Mouse (Mus musculus): ENCODE data around the gene Ost4. TPM values are rescaled to one million over a fixed set of nuclear protein-coding genes. Genes with fewer than 3 reads are reported as not detected.

The Ost4 gene
- polyA plus RNA-seq, 1 experiment from 2014 or later, result 329 TPM

DNA sequence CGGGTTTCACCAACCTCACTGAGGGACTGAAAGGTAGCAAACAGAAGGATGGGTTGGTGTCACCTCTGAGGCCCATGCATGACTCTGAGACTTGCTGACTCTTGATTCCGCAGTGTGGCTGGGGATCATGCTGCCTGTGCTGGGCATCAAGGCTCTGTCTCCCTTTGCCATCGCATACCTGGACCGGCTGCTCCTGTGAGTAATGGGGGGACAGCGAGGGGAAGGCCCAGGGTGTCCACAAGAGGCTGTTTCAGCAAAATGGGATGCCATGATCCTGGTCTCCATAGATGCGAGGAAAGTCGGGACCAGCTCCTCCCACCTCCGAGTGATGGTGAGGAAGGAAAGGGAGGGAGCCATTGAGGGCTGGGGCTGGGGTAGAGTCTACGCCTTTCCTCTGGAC, 35.0 kb downstream of the Ost4 start:
- Histone ChIP-seq H3K4me1 (replicated peaks) (peaks cover 24% of the 10 kb centered on the region), H3K4me3 (replicated peaks) (no peak overlapping the region), H3K4me2 (no peak overlapping the region), H3K27me3 (no peaks in the 10 kb centered on the region), H3K27ac (replicated peaks) (no peak overlapping the region), H3K9me3 (replicated peaks) (no peaks in the 10 kb centered on the region), H3K36me3 (replicated peaks) (peaks cover 66% of the 10 kb centered on the region), H3K9ac (no peak overlapping the region)
- 85% methylated on average over 9 of the region's 9 CpGs for WGBS (ENCODE audit: insufficient replicate concordance)
- no peak for ATAC-seq (ENCODE audit: insufficient read depth)

DNA sequence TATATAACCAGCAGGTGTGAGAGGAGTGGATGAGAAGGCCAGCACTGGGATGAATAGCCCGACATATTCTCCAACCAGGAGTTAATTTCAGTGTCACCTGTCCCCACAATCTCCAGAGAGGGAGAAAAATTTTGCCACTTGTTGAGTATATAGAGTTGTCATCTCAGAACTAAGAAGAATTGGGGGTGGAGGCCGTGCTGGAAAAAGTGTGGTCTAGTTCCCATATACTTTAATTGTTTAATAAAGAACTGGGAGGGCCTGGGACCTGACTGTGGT, 37.5 kb downstream of the Ost4 start:
- peak overlapping the region; percentile 72; the same call in 1 of the 2 replicates for H3K27ac ChIP-seq (replicated peaks)
- no peaks in the 10 kb centered on the region for H3K9me3 ChIP-seq (replicated peaks)
- no peak for ATAC-seq (ENCODE audit: insufficient read depth)
- H3K4me1 ChIP-seq (replicated peaks), result peaks cover 24% of the 10 kb centered on the region
- 9% methylated on average over 2 of the region's 2 CpGs for WGBS (ENCODE audit: insufficient replicate concordance)
- H3K27me3 ChIP-seq, result no peaks in the 10 kb centered on the region
- peak overlapping the region; percentile 94 for H3K9ac ChIP-seq
- H3K4me2 ChIP-seq, result peak overlapping the region; percentile 77
- peak overlapping the region; percentile 92 for H3K4me3 ChIP-seq (replicated peaks)
- H3K36me3 ChIP-seq (replicated peaks), result peaks cover 41% of the 10 kb centered on the region

DNA sequence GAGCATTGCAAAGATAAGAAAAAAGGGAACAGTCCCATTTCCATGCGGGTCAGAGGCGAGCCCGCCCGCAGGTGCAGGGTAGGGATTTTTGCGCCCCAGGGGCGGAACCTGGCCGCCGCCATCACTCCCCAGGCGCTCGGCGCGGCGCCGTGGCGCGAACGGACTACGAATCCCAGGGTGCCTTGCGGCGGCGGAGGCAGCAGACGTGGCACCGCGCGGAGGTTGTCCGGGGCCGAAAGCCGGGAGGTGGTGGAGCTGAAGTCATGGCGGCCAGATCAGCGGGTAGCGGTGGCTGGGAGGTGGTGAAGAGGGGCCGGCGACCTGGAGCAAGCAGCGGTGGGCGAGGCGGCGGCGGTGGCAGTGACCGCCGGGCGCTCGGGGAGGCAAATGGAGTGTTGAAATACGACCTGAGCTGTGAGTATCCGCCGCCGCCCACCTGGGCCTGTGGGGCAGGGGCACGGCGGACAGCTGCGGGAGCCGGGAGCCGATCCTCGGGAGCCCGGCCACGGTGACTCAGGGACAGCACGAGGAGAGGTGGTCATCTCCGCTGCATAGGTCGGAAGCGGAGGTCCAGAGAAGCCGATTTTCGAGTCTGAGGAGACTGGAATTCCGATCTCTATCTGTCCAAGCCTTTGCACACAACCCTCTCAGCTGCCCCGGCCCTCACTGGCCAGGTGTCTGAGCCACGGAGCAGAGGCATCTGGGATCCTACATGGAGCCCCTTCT, 38.0 kb downstream of the Ost4 start:
- peaks cover 24% of the 10 kb centered on the region for H3K4me1 ChIP-seq (replicated peaks)
- H3K9me3 ChIP-seq (replicated peaks), result no peaks in the 10 kb centered on the region
- H3K27ac ChIP-seq (replicated peaks), result peak overlapping the region; percentile 72
- no peaks in the 10 kb centered on the region for H3K27me3 ChIP-seq
- WGBS (ENCODE audit: insufficient replicate concordance), result under 1% methylated on average over 63 of the region's 63 CpGs
- peak; percentile 94 for ATAC-seq (ENCODE audit: insufficient read depth)
- peak overlapping the region; percentile 92 for H3K4me3 ChIP-seq (replicated peaks)
- H3K9ac ChIP-seq, result peak overlapping the region; percentile 94
- H3K36me3 ChIP-seq (replicated peaks), result peaks cover 36% of the 10 kb centered on the region
- peak overlapping the region; percentile 77 for H3K4me2 ChIP-seq

DNA sequence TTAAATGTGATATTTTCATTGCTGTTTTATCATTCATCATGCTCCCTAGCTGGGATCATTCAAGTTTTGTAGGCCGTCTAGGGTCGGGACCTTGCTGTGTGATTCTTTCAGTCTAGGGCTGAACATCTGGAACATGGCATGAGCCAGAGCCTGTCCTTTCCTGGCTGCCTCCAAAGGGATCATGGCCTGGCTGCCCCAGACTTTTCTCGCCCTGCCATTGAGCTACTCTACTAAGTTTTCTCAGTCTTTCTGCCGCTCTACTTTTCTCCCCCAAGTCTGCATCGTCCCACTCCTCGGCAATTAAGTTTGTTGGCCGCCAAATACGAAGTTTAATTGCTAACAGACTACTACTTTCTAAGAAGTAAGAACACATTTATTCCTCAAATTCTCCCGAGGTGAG, 38.6 kb downstream of the Ost4 start:
- H3K27me3 ChIP-seq, result no peaks in the 10 kb centered on the region
- H3K9ac ChIP-seq, result peak overlapping the region; percentile 94
- no peak overlapping the region; the same call in 1 of the 2 replicates for H3K27ac ChIP-seq (replicated peaks)
- no peaks in the 10 kb centered on the region for H3K9me3 ChIP-seq (replicated peaks)
- H3K4me2 ChIP-seq, result peak overlapping the region; percentile 77
- WGBS (ENCODE audit: insufficient replicate concordance), result 23% methylated on average over 9 of the region's 9 CpGs
- peak overlapping the region; percentile 92 for H3K4me3 ChIP-seq (replicated peaks)
- peaks cover 24% of the 10 kb centered on the region for H3K4me1 ChIP-seq (replicated peaks)
- peaks cover 31% of the 10 kb centered on the region for H3K36me3 ChIP-seq (replicated peaks)
- no peak for ATAC-seq (ENCODE audit: insufficient read depth)

DNA sequence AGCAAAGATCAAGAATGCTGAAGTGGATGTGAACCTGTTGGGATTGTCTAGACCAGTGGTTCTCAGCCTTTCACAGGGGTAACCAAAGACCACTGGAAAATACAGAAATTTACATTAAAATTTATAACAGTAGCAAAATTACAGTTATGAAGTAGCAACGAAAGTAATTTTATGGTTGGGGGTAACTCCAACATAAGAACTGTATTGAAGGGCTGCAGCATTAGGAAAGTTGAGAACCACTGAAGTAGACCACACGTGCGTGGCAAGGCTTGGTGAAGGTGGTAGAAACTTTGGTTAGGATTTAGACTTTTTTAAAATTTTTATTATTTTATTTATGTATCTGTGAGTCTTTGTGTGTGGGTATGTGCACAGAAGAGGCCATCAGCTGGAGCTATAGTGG, 39.9 kb downstream of the Ost4 start, which contains the start of gene Tmem214:
Tmem214 (plus strand) TSS at position 301 of the 400 bp plus-strand sequence.
- WGBS (ENCODE audit: insufficient replicate concordance), result 77% methylated on average over 3 of the region's 3 CpGs

DNA sequence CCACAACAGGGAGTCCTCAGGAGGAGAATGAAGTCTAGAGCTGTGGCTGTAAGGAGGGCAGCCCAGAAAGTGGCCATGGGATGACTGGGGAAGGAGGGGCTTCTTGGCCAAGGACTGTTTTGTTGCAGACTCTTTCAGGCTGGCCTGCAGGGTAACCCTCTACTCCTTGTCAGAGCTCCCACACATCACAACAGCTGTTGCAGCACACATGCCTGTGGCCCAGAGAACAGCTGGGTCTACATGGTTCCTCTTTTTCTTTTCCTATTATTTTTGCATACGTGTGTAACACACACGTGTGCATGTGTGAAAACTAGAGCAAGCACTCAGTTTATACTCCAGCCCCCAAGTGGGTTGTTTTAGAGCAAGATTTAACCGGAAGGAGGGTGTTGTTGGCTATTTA, 40.7 kb downstream of the Ost4 start:
- H3K27ac ChIP-seq (replicated peaks), result no peak overlapping the region
- WGBS (ENCODE audit: insufficient replicate concordance), result 36% methylated on average over 3 of the region's 3 CpGs
- ATAC-seq (ENCODE audit: insufficient read depth), result no peak

More for the DNA sequence above, 39.9 kb downstream of the Ost4 start, which contains the start of gene Tmem214:
- Histone ChIP-seq H3K36me3 (replicated peaks) (peaks cover 18% of the 10 kb centered on the region), H3K27me3 (no peaks in the 10 kb centered on the region), H3K4me2 (peak within 1 kb of the TSS; percentile 77), H3K9ac (no peak within 1 kb of the TSS), H3K27ac (replicated peaks) (no peak within 1 kb of the TSS), H3K9me3 (replicated peaks) (no peaks in the 10 kb centered on the region), H3K4me3 (replicated peaks) (no peak within 1 kb of the TSS; the same call in 1 of the 2 replicates), H3K4me1 (replicated peaks) (peaks cover 24% of the 10 kb centered on the region)
- no peak for ATAC-seq (ENCODE audit: insufficient read depth)

DNA sequence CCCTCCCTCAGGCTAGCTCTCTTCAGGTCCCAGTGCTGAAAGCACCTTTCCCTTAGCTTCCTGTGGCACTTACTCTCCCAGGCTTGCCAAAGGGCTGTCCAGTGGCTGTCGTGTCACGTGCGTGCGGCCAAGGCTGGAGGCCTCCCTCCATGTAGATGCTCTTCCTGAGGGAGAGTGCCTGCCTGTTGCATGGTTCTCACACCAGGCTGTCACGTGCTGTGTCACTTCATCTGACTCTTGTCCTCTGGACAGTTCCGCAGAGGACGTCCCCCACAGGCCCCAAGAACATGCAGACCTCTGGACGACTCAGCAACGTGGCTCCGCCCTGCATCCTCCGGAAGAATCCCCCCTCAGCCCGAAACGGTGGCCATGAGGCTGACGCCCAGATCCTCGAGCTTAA, 43.3 kb downstream of the Ost4 start:
- no peak overlapping the region for H3K4me3 ChIP-seq (replicated peaks)
- H3K4me2 ChIP-seq, result no peak overlapping the region
- H3K27ac ChIP-seq (replicated peaks), result no peak overlapping the region
- no peaks in the 10 kb centered on the region for H3K36me3 ChIP-seq (replicated peaks)
- ATAC-seq (ENCODE audit: insufficient read depth), result no peak
- no peak overlapping the region for H3K9ac ChIP-seq
- 37% methylated on average over 15 of the region's 15 CpGs for WGBS (ENCODE audit: insufficient replicate concordance)
- no peaks in the 10 kb centered on the region for H3K9me3 ChIP-seq (replicated peaks)
- H3K27me3 ChIP-seq, result no peaks in the 10 kb centered on the region
- peaks cover 5% of the 10 kb centered on the region for H3K4me1 ChIP-seq (replicated peaks)

More for the DNA sequence above, 40.7 kb downstream of the Ost4 start:
- H3K9ac ChIP-seq, result no peak overlapping the region
- H3K9me3 ChIP-seq (replicated peaks), result no peaks in the 10 kb centered on the region
- peaks cover 24% of the 10 kb centered on the region for H3K4me1 ChIP-seq (replicated peaks)
- no peak overlapping the region for H3K4me2 ChIP-seq
- H3K27me3 ChIP-seq, result no peaks in the 10 kb centered on the region
- no peak overlapping the region for H3K4me3 ChIP-seq (replicated peaks)
- H3K36me3 ChIP-seq (replicated peaks), result peaks cover 9% of the 10 kb centered on the region

DNA sequence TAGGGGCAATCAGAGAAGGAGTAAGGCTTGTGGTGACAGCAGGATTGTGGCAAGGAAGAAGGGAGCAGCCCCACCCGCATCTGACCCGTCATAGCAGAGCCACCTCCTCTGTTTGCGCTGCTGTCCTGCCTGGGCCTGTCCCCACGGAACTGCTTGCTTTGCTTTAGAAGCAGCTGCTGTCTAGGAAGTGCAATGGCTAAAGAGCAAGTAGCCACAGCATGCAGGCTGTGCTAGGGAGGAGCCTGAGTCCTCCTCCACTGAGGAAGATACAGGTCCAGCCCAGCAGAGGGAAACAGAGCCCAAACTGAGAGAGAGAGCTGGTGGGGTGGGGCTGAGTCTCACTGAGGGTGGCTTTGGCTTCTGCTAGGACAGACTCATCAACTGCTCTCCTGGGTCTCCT, 43.7 kb downstream of the Ost4 start:
- Histone ChIP-seq H3K36me3 (replicated peaks) (no peaks in the 10 kb centered on the region), H3K27ac (replicated peaks) (no peak overlapping the region), H3K4me1 (replicated peaks) (peaks cover under 1% of the 10 kb centered on the region), H3K9ac (no peak overlapping the region), H3K9me3 (replicated peaks) (no peaks in the 10 kb centered on the region), H3K4me3 (replicated peaks) (no peak overlapping the region), H3K27me3 (no peaks in the 10 kb centered on the region), H3K4me2 (no peak overlapping the region)
- ATAC-seq (ENCODE audit: insufficient read depth), result 0 out of 2 replicates have a peak, but pooled peaks have one; percentile 26
- 35% methylated on average over 4 of the region's 4 CpGs for WGBS (ENCODE audit: insufficient replicate concordance)

DNA sequence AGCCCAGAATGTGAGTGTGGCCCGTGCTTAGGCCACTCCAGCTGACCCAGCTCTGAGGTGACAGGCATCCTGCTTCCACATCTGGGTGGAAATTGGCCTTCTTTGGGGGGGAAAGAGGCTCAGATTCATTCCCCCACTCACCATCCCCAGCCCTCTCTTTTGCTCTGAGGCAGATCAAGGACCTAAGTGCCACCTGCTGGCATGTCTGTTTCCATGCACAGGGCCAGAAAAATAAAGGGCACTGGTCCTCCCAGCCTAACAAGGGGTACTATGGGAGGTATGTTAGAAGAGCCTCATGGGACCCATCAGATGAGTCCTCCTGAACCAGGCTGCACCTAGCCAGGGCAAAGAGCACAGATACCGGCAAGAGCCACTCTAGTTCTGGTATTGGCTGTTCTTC, 51.5 kb downstream of the Ost4 start:
- no peaks in the 10 kb centered on the region for H3K4me1 ChIP-seq (replicated peaks)
- WGBS (ENCODE audit: insufficient replicate concordance), result 73% methylated on average over 2 of the region's 2 CpGs
- H3K36me3 ChIP-seq (replicated peaks), result no peaks in the 10 kb centered on the region
- no peaks in the 10 kb centered on the region for H3K9me3 ChIP-seq (replicated peaks)
- H3K27me3 ChIP-seq, result peaks cover 3% of the 10 kb centered on the region; the same call in 1 of the 2 replicates
- ATAC-seq (ENCODE audit: insufficient read depth), result no peak
- no peak overlapping the region for H3K4me2 ChIP-seq
- H3K27ac ChIP-seq (replicated peaks), result no peak overlapping the region
- no peak overlapping the region for H3K4me3 ChIP-seq (replicated peaks)
- H3K9ac ChIP-seq, result no peak overlapping the region

Other genes starting within 250 kb of the Ost4 start
- 180 and 194 TPM in 2 replicates for gene Cenpa, start 241.0 kb downstream of the Ost4 start, polyA plus RNA-seq (2015; fragmentation: Nextera tagmentation; extraction: Ambion mirVana)
- 0.29 and 0.52 TPM in 2 replicates for gene Dpysl5, start 196.2 kb downstream of the Ost4 start, polyA plus RNA-seq (2015; fragmentation: Nextera tagmentation; extraction: Ambion mirVana)
- gene Mapre3, start 93.1 kb downstream of the Ost4 start, polyA plus RNA-seq (2015; fragmentation: Nextera tagmentation; extraction: Ambion mirVana), result 2.9 and 3.2 TPM in 2 replicates
- 42.8 and 44.0 TPM in 2 replicates for gene Tmem214, start 39.8 kb downstream of the Ost4 start, polyA plus RNA-seq (2015; fragmentation: Nextera tagmentation; extraction: Ambion mirVana)
- gene Agbl5, start 19.1 kb downstream of the Ost4 start, polyA plus RNA-seq (2015; fragmentation: Nextera tagmentation; extraction: Ambion mirVana), result 4.8 and 5.7 TPM in 2 replicates
- 37.6 and 46.8 TPM in 2 replicates for gene Emilin1, start 5.6 kb upstream of the Ost4 start, polyA plus RNA-seq (2015; fragmentation: Nextera tagmentation; extraction: Ambion mirVana)
- 33.1 and 35.9 TPM in 2 replicates for gene Khk, start 13.6 kb upstream of the Ost4 start, polyA plus RNA-seq (2015; fragmentation: Nextera tagmentation; extraction: Ambion mirVana)
- 4.0 and 4.5 TPM in 2 replicates for gene Cgref1, start 37.8 kb upstream of the Ost4 start, polyA plus RNA-seq (2015; fragmentation: Nextera tagmentation; extraction: Ambion mirVana)
- 97.0 and 110 TPM in 2 replicates for gene Preb, start 52.6 kb upstream of the Ost4 start, polyA plus RNA-seq (2015; fragmentation: Nextera tagmentation; extraction: Ambion mirVana)
- gene Tcf23, start 60.9 kb upstream of the Ost4 start, polyA plus RNA-seq (2015; fragmentation: Nextera tagmentation; extraction: Ambion mirVana), result 0.05 and 0.08 TPM in 2 replicates
- gene Atraid, start 140.5 kb upstream of the Ost4 start, polyA plus RNA-seq (2015; fragmentation: Nextera tagmentation; extraction: Ambion mirVana), result 55.8 and 58.8 TPM in 2 replicates
- 3.1 and 3.7 TPM in 2 replicates for gene Slc5a6, start 141.1 kb upstream of the Ost4 start, polyA plus RNA-seq (2015; fragmentation: Nextera tagmentation; extraction: Ambion mirVana)
- 14.1 and 14.6 TPM in 2 replicates for gene Cad, start 147.0 kb upstream of the Ost4 start, polyA plus RNA-seq (2015; fragmentation: Nextera tagmentation; extraction: Ambion mirVana)
- not detected in 2 replicates for gene Dnajc5g, start 198.5 kb upstream of the Ost4 start, polyA plus RNA-seq (2015; fragmentation: Nextera tagmentation; extraction: Ambion mirVana)
- 0.35 and 0.38 TPM in 2 replicates for gene Slc30a3, start 200.4 kb upstream of the Ost4 start, polyA plus RNA-seq (2015; fragmentation: Nextera tagmentation; extraction: Ambion mirVana)
- gene Trim54, start 208.9 kb upstream of the Ost4 start, polyA plus RNA-seq (2015; fragmentation: Nextera tagmentation; extraction: Ambion mirVana), result 0.52 and 1.0 TPM in 2 replicates
- not detected in 2 replicates for gene Ucn, start 231.0 kb upstream of the Ost4 start, polyA plus RNA-seq (2015; fragmentation: Nextera tagmentation; extraction: Ambion mirVana)
- 18.8 and 19.5 TPM in 2 replicates for gene Mpv17, start 246.5 kb upstream of the Ost4 start, polyA plus RNA-seq (2015; fragmentation: Nextera tagmentation; extraction: Ambion mirVana)

All from liver, embryonic 15.5 days (tissue).